Mouse (Mus musculus) MEL (cell line): ENCODE measurements around the gene Lmf2. TPM values are rescaled to one million over a fixed set of nuclear protein-coding genes. Genes with fewer than 3 reads are reported as not detected.

Experiments
- DNase-seq: peaks from one replicate; pipeline ENCODE4 v3.0.0; 2011; ENCODE audit warnings: low read depth, low spot score
- H3K27ac ChIP-seq: 2 replicates; pipeline ENCODE4 v1.5.1; 2012; ENCODE audit warnings: low read depth, mild to moderate bottlenecking, control low read depth, low read length, moderate library complexity; ENCODE audit not compliant: control insufficient read depth
- H3K27me3 ChIP-seq, 2 experiments: fragments of 150-350 bp in 1 of 2; sonication (generic) in 1 of 2; 2 replicates each; pipeline ENCODE4 v1.6.1; 2012; ENCODE audit warnings: low read length in 2 of 2, mild to moderate bottlenecking in 2 of 2, improper control_type of control experiment in 1 of 2, moderate library complexity in 1 of 2; ENCODE audit not compliant: insufficient read depth in 2 of 2, control insufficient read depth in 1 of 2
- H3K36me3 ChIP-seq, 2 experiments: 2 replicates each; pipeline ENCODE4 v1.6.1; 2012 to 2014; ENCODE audit warnings: low read length in 2 of 2, improper control_type of control experiment in 1 of 2, inconsistent platforms in 1 of 2, mild to moderate bottlenecking in 1 of 2; ENCODE audit not compliant: insufficient read depth in 2 of 2, control insufficient read depth in 1 of 2
- H3K4me1 ChIP-seq, 2 experiments: fragments of 150-350 bp in 1 of 2; sonication (generic) in 1 of 2; 2 replicates each; pipeline ENCODE4 v1.6.1; 2012; ENCODE audit warnings: low read length in 2 of 2, improper control_type of control experiment in 1 of 2, mild to moderate bottlenecking in 1 of 2; ENCODE audit not compliant: insufficient read depth in 2 of 2, control insufficient read depth in 1 of 2
- H3K4me3 ChIP-seq, 2 experiments: fragments of 150-350 bp in 1 of 2; sonication (generic) in 1 of 2; 2 replicates each; pipeline ENCODE4 v1.5.1; 2012; ENCODE audit warnings: low read depth in 2 of 2, low read length in 2 of 2, mild to moderate bottlenecking in 2 of 2, moderate library complexity in 2 of 2, control low read depth in 1 of 2, improper control_type of control experiment in 1 of 2; ENCODE audit not compliant: control insufficient read depth in 1 of 2, insufficient read depth in 1 of 2
- H3K79me2 ChIP-seq: 2 replicates; pipeline ENCODE4 v1.6.1; 2012; ENCODE audit warnings: mild to moderate bottlenecking, low read length, moderate library complexity; ENCODE audit not compliant: control insufficient read depth, poor library complexity, insufficient read depth
- H3K9ac ChIP-seq: 2 replicates; pipeline ENCODE4 v1.6.1; 2012; ENCODE audit warnings: low read depth, mild to moderate bottlenecking, control low read depth, low read length, moderate library complexity; ENCODE audit not compliant: control insufficient read depth, poor library complexity, severe bottlenecking
- H3K9me3 ChIP-seq: fragments of 150-350 bp; sonication (generic); replicated peaks from 2 replicates; pipeline ENCODE4 v1.6.1; 2012; ENCODE audit warnings: mild to moderate bottlenecking, low read length, improper control_type of control experiment, moderate library complexity; ENCODE audit not compliant: insufficient read depth
- CHD2 ChIP-seq: IDR thresholded peaks from 2 replicates; pipeline ENCODE4 v1.6.1; 2011; ENCODE audit warnings: low read length, improper control_type of control experiment
- CTCF ChIP-seq, 3 experiments: IDR thresholded peaks in 2 of 3; conservative IDR thresholded peaks in 1 of 3; 2 replicates each; pipeline ENCODE4 v1.5.1; 2011 to 2012; ENCODE audit warnings: low read length in 3 of 3, low read depth in 2 of 3, mild to moderate bottlenecking in 2 of 3, improper control_type of control experiment in 1 of 3, inconsistent platforms in 1 of 3, mixed read lengths in 1 of 3, moderate library complexity in 1 of 3; ENCODE audit not compliant: control insufficient read depth in 1 of 3, insufficient read depth in 1 of 3, poor library complexity in 1 of 3, severe bottlenecking in 1 of 3
- E2F4 ChIP-seq: IDR thresholded peaks from 2 replicates; pipeline ENCODE4 v1.6.1; 2011; ENCODE audit warnings: low read depth, low read length, improper control_type of control experiment, borderline replicate concordance
- GABPA ChIP-seq: IDR thresholded peaks from 2 replicates; pipeline ENCODE4 v1.6.1; 2012; ENCODE audit warnings: low read depth, mild to moderate bottlenecking, inconsistent platforms, low read length, improper control_type of control experiment, moderate library complexity
- GATA1 ChIP-seq: IDR thresholded peaks from 2 replicates; pipeline ENCODE4 v1.6.1; 2011; ENCODE audit warnings: low read depth, low read length, improper control_type of control experiment
- HCFC1 ChIP-seq: IDR thresholded peaks from 2 replicates; pipeline ENCODE4 v1.6.1; 2012; ENCODE audit warnings: low read depth, mild to moderate bottlenecking, inconsistent platforms, low read length, improper control_type of control experiment, moderate library complexity
- JUND ChIP-seq: IDR thresholded peaks from 2 replicates; pipeline ENCODE4 v1.6.1; 2011; ENCODE audit warnings: low read depth, mild to moderate bottlenecking, improper control_type of control experiment, low read length
- MAFK ChIP-seq: IDR thresholded peaks from 2 replicates; pipeline ENCODE4 v1.6.1; 2011; ENCODE audit warnings: low read depth, mild to moderate bottlenecking, low read length, improper control_type of control experiment, borderline replicate concordance
- MAX ChIP-seq: IDR thresholded peaks from 2 replicates; pipeline ENCODE4 v1.6.1; 2011; ENCODE audit warnings: low read length, improper control_type of control experiment
- MXI1 ChIP-seq: IDR thresholded peaks from 2 replicates; pipeline ENCODE4 v1.6.1; 2011; ENCODE audit warnings: mild to moderate bottlenecking, low read depth, low read length, improper control_type of control experiment
- MYB ChIP-seq: IDR thresholded peaks from 2 replicates; pipeline ENCODE4 v1.6.1; 2011; ENCODE audit warnings: mild to moderate bottlenecking, low read depth, low read length, improper control_type of control experiment
- NELFE ChIP-seq: IDR thresholded peaks from 2 replicates; pipeline ENCODE4 v1.6.1; 2011; ENCODE audit warnings: low read depth, low read length, improper control_type of control experiment
- NRF1 ChIP-seq: IDR thresholded peaks from 2 replicates; pipeline ENCODE4 v1.6.1; 2014; ENCODE audit warnings: low read depth, mild to moderate bottlenecking, inconsistent platforms, low read length, improper control_type of control experiment, moderate library complexity; ENCODE audit not compliant: poor library complexity, insufficient read depth, severe bottlenecking
- POLR2A ChIP-seq, 2 experiments: IDR thresholded peaks; 2 replicates each; pipeline ENCODE4 v1.6.1; 2011 to 2012; ENCODE audit warnings: low read length in 2 of 2, mild to moderate bottlenecking in 2 of 2, control low read depth in 1 of 2, improper control_type of control experiment in 1 of 2, low read depth in 1 of 2, moderate library complexity in 1 of 2; ENCODE audit not compliant: control insufficient read depth in 1 of 2, insufficient read depth in 1 of 2, poor library complexity in 1 of 2
- RCOR1 ChIP-seq: IDR thresholded peaks from 2 replicates; pipeline ENCODE4 v1.6.1; 2012; ENCODE audit warnings: low read depth, mild to moderate bottlenecking, inconsistent platforms, low read length, improper control_type of control experiment
- SMC3 ChIP-seq: IDR thresholded peaks from 2 replicates; pipeline ENCODE4 v1.6.1; 2011; ENCODE audit warnings: low read depth, low read length, improper control_type of control experiment
- TBP ChIP-seq: IDR thresholded peaks from 2 replicates; pipeline ENCODE4 v1.8.0; 2011; ENCODE audit warnings: low read depth, low read length, improper control_type of control experiment
- ZMIZ1 ChIP-seq: IDR thresholded peaks from 2 replicates; pipeline ENCODE4 v1.6.1; 2012; ENCODE audit warnings: low read depth, mild to moderate bottlenecking, inconsistent platforms, low read length, improper control_type of control experiment, moderate library complexity
- polyA plus RNA-seq, 2 experiments: library from polyadenylated mRNA; stranded (reverse) in 1 of 2; unstranded in 1 of 2; fragments of >175 nt in 1 of 2; fragments of >200 nt in 1 of 2; gene quantifications; 2 replicates each; pipeline versions ENCODE4 v1.2.1 to v1.2.4; 2012; ENCODE audit warnings: low replicate concordance in 2 of 2, low read depth in 1 of 2; ENCODE audit not compliant: insufficient read length in 2 of 2, insufficient read depth in 1 of 2, missing spikeins in 1 of 2
- total RNA-seq: library from RNA; depleted of rRNA; stranded (reverse); fragments of 300-350 nt; gene quantifications from 2 replicates; pipeline ENCODE4 v1.2.3, GENCODE M21; 2012

Gene Lmf2
- total and polyA plus RNA-seq, 3 experiments = 14.5 to 52.0 TPM; not detected in 1

DNA sequence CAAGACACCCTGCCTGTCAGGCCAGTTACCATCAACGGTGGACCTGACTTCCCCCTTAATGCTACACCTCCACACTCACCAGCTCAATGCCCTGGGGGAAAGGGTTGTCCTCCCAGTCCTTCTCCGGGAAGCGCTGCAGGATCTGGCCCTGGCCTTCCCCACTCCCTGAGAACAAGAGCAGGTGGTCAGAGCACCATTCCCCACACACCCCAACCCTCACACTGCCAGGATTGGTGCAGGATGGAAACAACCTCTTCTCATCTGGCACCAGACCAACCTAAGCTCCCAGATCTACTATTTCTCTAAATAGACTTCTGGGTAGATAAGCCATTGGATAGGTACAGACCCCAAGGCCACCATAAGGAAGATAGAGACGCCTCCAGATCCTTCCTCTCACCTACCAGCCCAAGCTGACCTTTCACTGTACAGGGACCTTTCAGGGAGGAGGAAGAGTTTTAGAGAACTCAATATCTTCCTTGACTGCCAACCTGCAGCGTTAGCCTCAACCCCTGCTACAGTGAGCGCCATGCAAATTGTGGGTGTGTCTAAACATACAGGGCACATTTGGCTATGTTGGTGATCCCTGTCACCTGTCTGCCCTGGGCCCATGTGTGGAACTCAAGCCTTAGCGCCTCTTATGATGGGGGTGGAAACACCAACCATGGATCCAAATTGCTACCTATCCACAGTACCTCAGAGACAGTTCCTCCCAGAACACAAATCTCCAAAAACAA is 46.9 kb downstream of the Lmf2 start:
- Histone ChIP-seq H3K27ac (no peak overlapping the region), H3K36me3 (peaks cover 0 to 23% of the 10 kb centered on the region in 2 experiments), H3K27me3 (no peaks in the 10 kb centered on the region), H3K9me3 (no peaks in the 10 kb centered on the region), H3K4me3 (no peak overlapping the region), H3K4me1 (peaks cover 13 to 28% of the 10 kb centered on the region in 2 experiments), H3K79me2 (peaks cover 56% of the 10 kb centered on the region), H3K9ac (no peak overlapping the region)
- DNase-seq = no peak
- TF ChIP-seq NRF1 (no peak), CTCF (IDR thresholded peaks at IDR 0.05 in 2 of 3, conservative IDR thresholded peaks at IDR 0.05 in 1 of 3; ENCODE audit: control insufficient read depth in 1 of 3, insufficient read depth in 1 of 3, low read depth in 2 of 3, low read length in 3 of 3, poor library complexity in 1 of 3, severe bottlenecking in 1 of 3) (no peak), RCOR1 (no peak), MYB (no peak), SMC3 (no peak), GABPA (no peak), ZMIZ1 (no peak), NELFE (no peak), MAX (no peak), CHD2 (no peak), MAFK (no peak), POLR2A (IDR thresholded peaks at IDR 0.05; ENCODE audit: control insufficient read depth in 1 of 2, insufficient read depth in 1 of 2, low read depth in 1 of 2, low read length in 2 of 2, poor library complexity in 1 of 2) (no peak), JUND (no peak), HCFC1 (no peak), E2F4 (no peak), TBP (no peak), GATA1 (no peak)

- H3K36me3 ChIP-seq = peaks cover 2 to 23% of the 10 kb centered on the region in 2 experiments
- H3K27me3 ChIP-seq = no peaks in the 10 kb centered on the region
- H3K9me3 ChIP-seq = no peaks in the 10 kb centered on the region
- H3K4me3 ChIP-seq = no peak overlapping the region
- peaks cover 13 to 26% of the 10 kb centered on the region in 2 experiments for H3K4me1 ChIP-seq
- no peak overlapping the region for H3K9ac ChIP-seq
- no peak for TF ChIP-seq MXI1
- TF ChIP-seq MAFK = no peak
- DNase-seq = no peak
- peaks cover 46% of the 10 kb centered on the region for H3K79me2 ChIP-seq
- H3K27ac ChIP-seq = no peak overlapping the region
Measured at GRCm38 (mm10) chr15:89307461-89307860, 48.0 kb downstream of the Lmf2 start.
